Mouse (Mus musculus): ENCODE results near the gene Adarb2.

GRCm38 (mm10) chr13:8366087-8366486, 163.4 kb downstream of the Adarb2 start:
- TF ChIP-seq ZNF384 (IDR thresholded peaks at IDR 0.05; ENCODE audit: low read depth, low read length) (no peak), POLR2A (IDR thresholded peaks at IDR 0.05; ENCODE audit: control insufficient read depth in 1 of 2, insufficient read depth in 1 of 2, low read depth in 1 of 2, low read length in 2 of 2, poor library complexity in 1 of 2) (no peak), ELF1 (IDR thresholded peaks at IDR 0.05; ENCODE audit: low read depth, low read length) (no peak), EP300 (IDR thresholded peaks at IDR 0.05; ENCODE audit: low read depth in 1 of 2, low read length in 2 of 2) (no peak), GATA1 (IDR thresholded peaks at IDR 0.05; ENCODE audit: low read depth, low read length) (no peak)
